Mouse (Mus musculus) ES-Bruce4 (cell line): ENCODE data around the gene Frmd5. TPM values are rescaled to one million over a fixed set of nuclear protein-coding genes. Genes with fewer than 3 reads are reported as not detected.

Experiments used
- H3K27ac ChIP-seq: 2 replicates; pipeline ENCODE4 v1.5.1; 2012; ENCODE audit warnings: low read length, inconsistent platforms; ENCODE audit not compliant: insufficient read depth
- H3K27me3 ChIP-seq: 2 replicates; pipeline ENCODE4 v1.6.1; 2012; ENCODE audit warnings: mild to moderate bottlenecking, low read length, inconsistent platforms; ENCODE audit not compliant: control insufficient read depth, poor library complexity, insufficient read depth, severe bottlenecking
- H3K36me3 ChIP-seq: 2 replicates; pipeline ENCODE4 v1.6.1; 2012; ENCODE audit warnings: inconsistent platforms, mild to moderate bottlenecking, low read length, moderate library complexity; ENCODE audit not compliant: control insufficient read depth, poor library complexity, insufficient read depth, severe bottlenecking
- H3K4me1 ChIP-seq: one replicate; pipeline ENCODE4 v1.8.1; 2011; ENCODE audit warnings: low read length; ENCODE audit not compliant: control insufficient read depth, insufficient read depth
- H3K4me3 ChIP-seq: 2 replicates; pipeline ENCODE4 v1.5.1; 2011; ENCODE audit warnings: low read depth, mild to moderate bottlenecking, low read length
- H3K9ac ChIP-seq: 2 replicates; pipeline ENCODE4 v1.6.1; 2012; ENCODE audit warnings: low read depth, mild to moderate bottlenecking, inconsistent platforms; ENCODE audit not compliant: poor library complexity, severe bottlenecking
- H3K9me3 ChIP-seq: replicated peaks from 2 replicates; pipeline ENCODE4 v1.6.1; 2012; ENCODE audit warnings: mild to moderate bottlenecking, low read length, inconsistent platforms; ENCODE audit not compliant: control insufficient read depth, poor library complexity, insufficient read depth, severe bottlenecking
- CTCF ChIP-seq: IDR thresholded peaks from one replicate; pipeline ENCODE4 v1.8.1; 2011; ENCODE audit warnings: low read depth, low read length
- EP300 ChIP-seq: IDR thresholded peaks from 2 replicates; pipeline ENCODE4 v1.6.1; 2011; ENCODE audit warnings: low read depth, low read length; ENCODE audit not compliant: insufficient read depth
- POLR2A ChIP-seq: IDR thresholded peaks from one replicate; pipeline ENCODE4 v1.8.1; 2011; ENCODE audit warnings: low read length; ENCODE audit not compliant: insufficient read depth
- polyA plus RNA-seq: library from polyadenylated mRNA; stranded (reverse); fragments of >200 nt; gene quantifications from 2 replicates; pipeline ENCODE4 v1.2.4, GENCODE M21; 2011; ENCODE audit warnings: low read depth; ENCODE audit not compliant: missing spikeins, insufficient read depth, insufficient read length

Gene Frmd5
- polyA plus RNA-seq, 1 experiment = 10.5 TPM

DNA sequence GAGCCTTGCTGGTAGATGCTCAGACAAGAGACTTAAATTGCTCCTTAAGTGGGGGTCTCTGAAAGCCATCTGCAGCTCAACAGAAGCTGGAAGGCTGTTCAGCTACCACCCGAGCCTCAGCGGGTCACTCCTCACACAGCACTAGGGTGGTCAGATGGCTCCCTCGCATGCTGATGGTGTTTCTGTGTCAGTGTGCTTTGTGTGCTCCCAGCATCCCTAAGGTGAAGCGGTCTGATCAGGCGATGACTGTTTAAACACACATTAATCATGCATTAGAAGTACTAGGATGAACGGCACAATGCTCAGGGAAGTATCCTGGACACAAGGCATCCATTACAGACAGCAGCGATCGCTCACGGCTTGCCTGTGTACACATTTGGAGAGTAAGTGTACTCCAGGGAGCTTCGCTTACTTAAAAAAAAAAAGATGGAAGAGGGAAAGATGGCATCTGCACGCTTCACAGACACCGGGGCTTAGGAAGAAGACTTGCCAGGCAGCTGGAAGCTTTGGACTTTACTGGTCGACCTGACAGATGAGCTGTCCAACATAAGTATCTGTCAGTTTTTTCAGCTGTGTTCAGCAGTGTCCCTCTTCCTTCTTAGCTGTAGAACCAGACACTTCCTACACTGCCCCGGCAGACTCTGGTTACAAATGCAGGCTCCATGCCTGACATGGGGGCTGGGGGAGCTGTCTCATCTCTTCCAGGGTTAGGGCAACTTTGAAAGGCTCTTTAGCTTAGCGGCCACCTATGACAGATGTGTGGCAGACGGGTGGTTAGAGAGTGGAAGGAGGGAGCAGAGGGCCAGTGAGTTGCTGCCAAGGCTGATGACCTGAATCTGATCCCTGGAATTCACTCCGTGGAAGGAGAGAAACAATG lies 196.6 kb downstream of the Frmd5 start:
- no peak overlapping the region for H3K9ac ChIP-seq
- H3K4me1 ChIP-seq = no peaks in the 10 kb centered on the region
- H3K4me3 ChIP-seq = no peak overlapping the region
- H3K9me3 ChIP-seq = no peaks in the 10 kb centered on the region
- no peaks in the 10 kb centered on the region for H3K36me3 ChIP-seq
- H3K27me3 ChIP-seq = no peaks in the 10 kb centered on the region
- TF ChIP-seq CTCF (no peak), POLR2A (no peak), EP300 (no peak)
- H3K27ac ChIP-seq = no peak overlapping the region

GRCm38 (mm10) chr2:121609141-121609724 lies 197.7 kb downstream of the Frmd5 start:
- Histone ChIP-seq H3K9me3 (no peaks in the 10 kb centered on the region), H3K9ac (no peak overlapping the region), H3K36me3 (no peaks in the 10 kb centered on the region), H3K27me3 (no peaks in the 10 kb centered on the region), H3K4me3 (no peak overlapping the region), H3K4me1 (no peaks in the 10 kb centered on the region), H3K27ac (no peak overlapping the region)
- TF ChIP-seq POLR2A (no peak), EP300 (no peak), CTCF (no peak)

- TF ChIP-seq CTCF (no peak), POLR2A (no peak), EP300 (no peak)
Observed at GRCm38 (mm10) chr2:121602397-121602796, 204.5 kb downstream of the Frmd5 start.

GRCm38 (mm10) chr2:121601543-121601942 lies 205.3 kb downstream of the Frmd5 start:
- Histone ChIP-seq H3K4me1 (no peaks in the 10 kb centered on the region), H3K9me3 (no peaks in the 10 kb centered on the region), H3K36me3 (no peaks in the 10 kb centered on the region), H3K4me3 (no peak overlapping the region), H3K27me3 (no peaks in the 10 kb centered on the region), H3K9ac (no peak overlapping the region), H3K27ac (no peak overlapping the region)
- TF ChIP-seq POLR2A (no peak), EP300 (no peak), CTCF (no peak)

More at GRCm38 (mm10) chr2:121602397-121602796, 204.5 kb downstream of the Frmd5 start:
- Histone ChIP-seq H3K9ac (no peak overlapping the region), H3K4me3 (no peak overlapping the region), H3K27ac (no peak overlapping the region), H3K4me1 (no peaks in the 10 kb centered on the region), H3K9me3 (no peaks in the 10 kb centered on the region), H3K36me3 (no peaks in the 10 kb centered on the region), H3K27me3 (no peaks in the 10 kb centered on the region)

DNA sequence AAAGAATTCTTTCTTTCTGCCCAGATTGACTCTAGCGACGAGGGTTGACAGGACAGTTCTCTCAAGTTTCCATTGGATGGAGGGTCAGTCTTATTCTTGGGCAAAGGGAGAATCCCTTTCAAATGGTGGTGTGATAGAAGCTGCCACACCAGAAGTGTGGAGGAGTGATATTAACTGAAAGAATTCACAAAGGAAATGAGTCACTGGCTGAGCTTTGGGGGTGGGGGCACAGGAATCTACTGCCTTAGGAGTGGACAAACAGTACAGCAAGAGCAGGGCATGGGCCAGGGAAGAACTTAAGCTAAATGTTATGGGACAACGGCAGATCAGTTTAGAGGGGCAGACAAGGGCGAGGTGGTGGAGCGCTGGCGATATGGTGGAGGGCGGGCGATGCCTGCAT lies 206.2 kb downstream of the Frmd5 start:
- no peaks in the 10 kb centered on the region for H3K27me3 ChIP-seq
- no peaks in the 10 kb centered on the region for H3K9me3 ChIP-seq
- no peak overlapping the region for H3K4me3 ChIP-seq
- TF ChIP-seq EP300 (no peak), CTCF (no peak), POLR2A (no peak)
- H3K9ac ChIP-seq = no peak overlapping the region
- H3K4me1 ChIP-seq = no peaks in the 10 kb centered on the region
- H3K36me3 ChIP-seq = no peaks in the 10 kb centered on the region
- H3K27ac ChIP-seq = no peak overlapping the region

GRCm38 (mm10) chr2:121598249-121598648 lies 208.6 kb downstream of the Frmd5 start:
- Histone ChIP-seq H3K9me3 (no peaks in the 10 kb centered on the region), H3K4me1 (peaks cover 3% of the 10 kb centered on the region), H3K27ac (no peak overlapping the region), H3K36me3 (no peaks in the 10 kb centered on the region), H3K27me3 (no peaks in the 10 kb centered on the region), H3K4me3 (no peak overlapping the region), H3K9ac (no peak overlapping the region)
- TF ChIP-seq CTCF = no peak
- TF ChIP-seq POLR2A = no peak
- no peak for TF ChIP-seq EP300
